Mouse (Mus musculus) heart, embryonic 11.5 days (tissue): ENCODE measurements at regions not wholly inside any gene's neighbourhood (a gene's known extent, or its start where the extent isn't known, plus 50 kb on each side); places are given as distances from the start of the nearest gene placed in this dataset.

Experiments
- ATAC-seq: fragments of 200-750 bp; cut with Nextera tagmentation; replicated peaks from 2 replicates; pipeline ENCODE4 v1.8.0; 2017; ENCODE audit warnings: moderate library complexity; ENCODE audit not compliant: insufficient number of reproducible peaks, low FRiP score, low TSS enrichment
- H3K27ac ChIP-seq: fragments of 300-500 bp; sonication (generic); 2 replicates; pipeline ENCODE4 v1.5.1; 2014; ENCODE audit warnings: mild to moderate bottlenecking, low read depth, low read length
- H3K27me3 ChIP-seq: fragments of 300-500 bp; sonication (generic); 2 replicates; pipeline ENCODE4 v1.6.1; 2014; ENCODE audit warnings: mild to moderate bottlenecking, low read length, mixed read lengths; ENCODE audit not compliant: control insufficient read depth, insufficient read depth
- H3K36me3 ChIP-seq: fragments of 300-500 bp; sonication (generic); 2 replicates; pipeline ENCODE4 v1.6.1; 2014; ENCODE audit warnings: mild to moderate bottlenecking, low read length, moderate library complexity, mixed read lengths; ENCODE audit not compliant: control insufficient read depth, insufficient read depth
- H3K4me1 ChIP-seq: fragments of 300-500 bp; sonication (generic); 2 replicates; pipeline ENCODE4 v1.6.1; 2014; ENCODE audit warnings: low read length; ENCODE audit not compliant: control insufficient read depth, insufficient read depth
- H3K4me2 ChIP-seq: fragments of 300-500 bp; sonication (generic); 2 replicates; pipeline ENCODE4 v1.6.1; 2014; ENCODE audit warnings: mild to moderate bottlenecking, moderate library complexity
- H3K4me3 ChIP-seq: fragments of 300-500 bp; sonication (generic); 2 replicates; pipeline ENCODE4 v1.5.1; 2014; ENCODE audit warnings: low read depth, low read length
- H3K9ac ChIP-seq: fragments of 300-500 bp; sonication (generic); 2 replicates; pipeline ENCODE4 v1.6.1; 2014; ENCODE audit warnings: mild to moderate bottlenecking, low read depth, low read length, moderate library complexity
- H3K9me3 ChIP-seq: fragments of 300-500 bp; sonication (generic); replicated peaks from 2 replicates; pipeline ENCODE4 v1.6.1; 2016; ENCODE audit warnings: low read length; ENCODE audit not compliant: control insufficient read depth
- WGBS: fragments of 180-500 bp; shearing (Covaris S2); extraction: QIAGEN DNeasy Blood & Tissue Kit; methylation state at CpG from one replicate; pipeline ENCODE4 v1.1.7; 2014; ENCODE audit not compliant: insufficient replicate concordance; 5-methylcytosine and 5-hydroxymethylcytosine counted together

DNA sequence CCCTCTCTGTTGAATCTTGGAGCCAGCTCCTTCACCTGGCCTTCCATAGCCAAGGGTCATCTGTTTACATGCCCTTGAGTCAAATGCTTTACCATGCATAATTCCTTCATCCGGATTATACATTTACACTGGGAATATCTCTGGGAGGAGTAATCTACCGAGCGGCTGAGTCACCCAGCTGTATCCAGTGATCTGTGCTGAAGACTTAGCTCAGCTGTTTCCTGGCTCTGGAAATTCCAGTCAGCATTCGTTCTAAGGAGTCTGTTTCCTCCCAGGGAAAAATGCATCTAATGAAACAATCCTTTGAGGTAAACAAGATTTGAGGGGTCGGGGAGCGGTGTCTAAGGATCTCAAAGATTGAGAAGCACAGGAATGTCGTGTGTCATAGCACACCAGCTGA is 276.9 kb downstream of the Rps24 start:
- Histone ChIP-seq H3K4me2 (no peak overlapping the region), H3K27ac (no peak overlapping the region), H3K4me3 (no peak overlapping the region), H3K9ac (no peak overlapping the region), H3K4me1 (no peaks in the 10 kb centered on the region), H3K27me3 (no peaks in the 10 kb centered on the region), H3K36me3 (no peaks in the 10 kb centered on the region), H3K9me3 (no peaks in the 10 kb centered on the region)
- no peak for ATAC-seq
- 59% methylated on average over 7 of the region's 7 CpGs for WGBS

DNA sequence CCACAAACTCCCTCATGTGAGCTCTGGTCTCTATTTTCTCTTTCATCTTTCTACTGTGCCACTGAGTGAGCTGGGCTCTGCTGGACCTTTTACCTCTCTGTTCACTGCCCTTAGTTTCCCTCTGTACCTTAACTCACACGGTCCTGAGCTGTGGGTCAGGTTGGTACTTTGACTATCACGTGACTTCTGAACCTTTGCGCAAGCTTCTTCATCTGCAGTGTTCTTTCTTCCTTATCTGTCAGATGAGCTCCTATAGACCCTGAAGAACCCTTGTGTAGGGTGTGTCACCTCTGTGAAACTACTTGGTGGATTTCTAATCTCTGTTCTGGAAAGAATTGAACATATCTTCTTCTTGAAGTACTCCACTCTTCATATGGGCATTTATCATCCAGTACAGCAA is 279.3 kb downstream of the Rps24 start:
- no peak for ATAC-seq
- 67% methylated on average over 3 of the region's 3 CpGs for WGBS
- Histone ChIP-seq H3K27ac (no peak overlapping the region), H3K36me3 (no peaks in the 10 kb centered on the region), H3K4me3 (no peak overlapping the region), H3K27me3 (no peaks in the 10 kb centered on the region), H3K4me1 (peaks cover 6% of the 10 kb centered on the region), H3K9me3 (no peaks in the 10 kb centered on the region), H3K9ac (no peak overlapping the region), H3K4me2 (no peak overlapping the region)

DNA sequence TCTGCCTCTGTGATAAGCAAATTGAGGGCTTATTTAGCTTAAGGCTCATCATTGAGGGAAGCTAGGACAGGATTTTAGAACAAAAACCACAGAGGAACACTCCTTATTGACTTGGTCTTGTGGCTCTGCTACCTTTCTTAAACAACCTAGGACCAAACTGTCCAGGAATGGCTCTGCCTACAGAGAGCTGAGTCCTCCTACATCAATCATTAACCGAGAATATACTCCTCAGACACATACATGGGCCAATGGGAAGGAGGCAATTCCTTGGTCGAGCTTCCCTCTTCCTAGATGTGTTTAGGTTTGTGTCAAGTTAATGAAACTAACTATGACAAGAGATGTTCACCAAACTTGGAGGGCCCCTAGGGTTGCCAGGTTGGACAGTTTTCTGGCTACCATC is 279.8 kb downstream of the Rps24 start:
- no peaks in the 10 kb centered on the region for H3K9me3 ChIP-seq
- H3K4me1 ChIP-seq = peaks cover 6% of the 10 kb centered on the region
- H3K4me2 ChIP-seq = no peak overlapping the region
- no peak for ATAC-seq
- no peak overlapping the region for H3K9ac ChIP-seq
- H3K4me3 ChIP-seq = no peak overlapping the region
- no peaks in the 10 kb centered on the region for H3K27me3 ChIP-seq
- H3K36me3 ChIP-seq = no peaks in the 10 kb centered on the region
- WGBS = 58% methylated on average over 2 of the region's 2 CpGs
- H3K27ac ChIP-seq = no peak overlapping the region

DNA sequence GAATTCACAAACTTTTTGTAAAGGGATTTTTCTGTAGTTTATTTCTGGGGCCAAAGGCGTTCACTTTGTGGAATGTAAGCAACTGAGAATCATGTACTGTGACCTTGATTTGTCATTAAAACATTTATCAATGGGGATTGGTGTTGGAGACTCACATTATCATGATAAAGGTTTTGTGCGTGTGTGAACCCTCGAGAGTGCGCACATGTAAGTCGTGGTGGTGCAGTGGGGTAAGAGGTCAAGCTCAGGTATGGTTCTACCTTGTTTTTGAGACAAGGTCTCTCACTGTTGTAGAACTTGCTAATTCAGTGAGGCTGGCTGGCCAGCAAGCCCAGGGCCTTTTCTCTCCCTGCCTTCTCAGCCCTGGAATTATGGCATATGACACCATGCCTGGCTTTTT is 280.4 kb downstream of the Rps24 start:
- Histone ChIP-seq H3K9ac (no peak overlapping the region), H3K27ac (no peak overlapping the region), H3K4me2 (no peak overlapping the region), H3K4me3 (no peak overlapping the region), H3K36me3 (no peaks in the 10 kb centered on the region), H3K4me1 (peaks cover 6% of the 10 kb centered on the region), H3K9me3 (no peaks in the 10 kb centered on the region), H3K27me3 (no peaks in the 10 kb centered on the region)
- no peak for ATAC-seq
- WGBS = 78% methylated on average over 5 of the region's 5 CpGs

DNA sequence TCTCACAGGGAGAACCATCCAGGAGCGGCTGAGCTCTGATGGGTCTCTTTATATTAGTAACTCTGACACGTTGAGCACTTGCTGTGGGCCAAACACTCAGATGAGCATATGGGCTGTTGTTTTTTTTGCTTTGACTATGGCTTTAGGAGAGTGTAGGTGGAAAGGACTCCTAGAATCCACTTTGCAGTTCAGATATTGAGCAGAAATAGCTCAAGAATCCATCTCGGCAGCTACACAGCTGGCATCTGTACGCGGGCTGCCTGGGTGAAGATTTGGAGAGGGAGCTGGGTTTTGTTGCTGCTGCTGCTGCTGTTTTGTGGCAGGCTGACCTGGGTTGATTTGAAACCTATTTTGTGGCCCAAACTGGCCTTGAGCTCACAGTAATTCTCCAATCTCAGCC is 281.0 kb downstream of the Rps24 start:
- no peak overlapping the region for H3K4me2 ChIP-seq
- H3K27me3 ChIP-seq = no peaks in the 10 kb centered on the region
- H3K4me1 ChIP-seq = peaks cover 6% of the 10 kb centered on the region
- no peak overlapping the region for H3K27ac ChIP-seq
- H3K36me3 ChIP-seq = no peaks in the 10 kb centered on the region
- WGBS = 84% methylated on average over 5 of the region's 5 CpGs
- no peak overlapping the region for H3K9ac ChIP-seq
- H3K9me3 ChIP-seq = no peaks in the 10 kb centered on the region
- no peak for ATAC-seq
- no peak overlapping the region for H3K4me3 ChIP-seq

DNA sequence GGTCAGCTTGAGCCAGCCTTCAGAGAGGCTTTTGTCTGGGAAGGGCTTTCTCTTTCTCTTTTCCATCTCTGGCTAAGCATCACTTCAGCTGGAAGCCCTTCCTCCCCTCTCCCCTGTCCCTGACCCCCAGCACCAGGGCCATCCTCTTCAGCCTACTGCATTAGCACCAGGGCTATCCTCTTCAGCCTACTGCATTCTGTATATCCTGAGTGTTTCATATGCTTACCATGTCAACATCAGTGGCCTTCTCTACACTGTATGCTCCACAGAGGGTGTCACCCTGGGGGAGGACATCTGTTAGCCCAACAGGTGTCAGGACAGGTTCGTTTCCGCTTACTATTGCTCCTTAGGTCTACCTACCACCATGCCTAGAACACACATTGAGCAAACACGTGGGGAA is 282.5 kb downstream of the Rps24 start:
- ATAC-seq = no peak
- peaks cover 6% of the 10 kb centered on the region for H3K4me1 ChIP-seq
- no peak overlapping the region for H3K9ac ChIP-seq
- H3K9me3 ChIP-seq = no peaks in the 10 kb centered on the region
- H3K4me3 ChIP-seq = no peak overlapping the region
- H3K27ac ChIP-seq = no peak overlapping the region
- H3K27me3 ChIP-seq = no peaks in the 10 kb centered on the region
- no peak overlapping the region for H3K4me2 ChIP-seq
- H3K36me3 ChIP-seq = no peaks in the 10 kb centered on the region
- 58% methylated on average over 3 of the region's 3 CpGs for WGBS

DNA sequence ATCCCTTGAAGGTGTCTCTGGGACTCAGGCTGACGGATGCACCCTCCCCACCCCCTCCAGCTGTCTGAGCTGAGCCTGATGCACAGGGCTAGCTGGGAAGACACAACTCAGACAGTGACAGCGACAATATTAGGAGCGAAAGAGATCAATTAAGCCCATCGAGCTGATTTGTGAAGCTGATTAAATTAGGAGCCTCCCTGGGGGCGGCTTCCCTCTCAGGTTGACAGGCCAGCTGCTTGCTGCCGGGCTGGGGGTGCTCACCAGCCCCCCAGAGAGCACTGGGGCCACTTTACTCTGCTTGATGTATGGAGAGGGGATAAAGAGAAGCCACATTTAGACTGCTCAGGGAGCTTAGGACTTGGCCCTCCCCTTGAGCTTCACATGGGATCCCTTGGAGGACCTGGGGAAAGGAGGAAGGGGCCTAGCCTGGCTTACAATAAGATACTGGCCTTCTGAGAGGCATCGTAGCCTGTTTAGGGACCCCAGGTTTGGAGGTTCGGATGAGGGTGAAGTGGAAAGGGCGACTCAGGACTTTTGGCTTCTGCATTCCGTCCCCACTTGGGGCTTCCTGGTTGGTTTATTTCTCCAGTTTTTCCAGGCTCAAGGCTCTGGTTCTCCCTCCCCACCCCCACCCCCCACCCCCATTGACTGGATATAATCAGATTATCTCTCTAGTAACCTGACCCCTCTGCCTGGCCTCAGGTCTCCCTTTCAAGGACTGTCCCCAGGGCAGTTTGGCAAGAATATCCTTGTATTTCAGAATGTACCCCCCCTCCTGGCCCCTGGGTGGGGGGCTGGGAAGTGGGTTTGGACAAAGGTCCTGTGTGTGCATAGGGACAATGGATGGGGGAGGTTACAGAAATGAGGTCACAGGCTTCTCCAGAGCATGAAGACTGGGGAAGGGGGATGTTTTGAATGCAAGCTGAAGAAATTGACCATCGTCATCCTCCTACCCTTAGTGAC is 283.4 kb downstream of the Rps24 start:
- WGBS = 27% methylated on average over 11 of the region's 11 CpGs
- no peaks in the 10 kb centered on the region for H3K36me3 ChIP-seq
- H3K9ac ChIP-seq = no peak overlapping the region
- no peak overlapping the region for H3K4me2 ChIP-seq
- H3K27me3 ChIP-seq = no peaks in the 10 kb centered on the region
- peaks cover 6% of the 10 kb centered on the region for H3K4me1 ChIP-seq
- H3K4me3 ChIP-seq = no peak overlapping the region
- no peak for ATAC-seq
- H3K27ac ChIP-seq = no peak overlapping the region
- no peaks in the 10 kb centered on the region for H3K9me3 ChIP-seq

DNA sequence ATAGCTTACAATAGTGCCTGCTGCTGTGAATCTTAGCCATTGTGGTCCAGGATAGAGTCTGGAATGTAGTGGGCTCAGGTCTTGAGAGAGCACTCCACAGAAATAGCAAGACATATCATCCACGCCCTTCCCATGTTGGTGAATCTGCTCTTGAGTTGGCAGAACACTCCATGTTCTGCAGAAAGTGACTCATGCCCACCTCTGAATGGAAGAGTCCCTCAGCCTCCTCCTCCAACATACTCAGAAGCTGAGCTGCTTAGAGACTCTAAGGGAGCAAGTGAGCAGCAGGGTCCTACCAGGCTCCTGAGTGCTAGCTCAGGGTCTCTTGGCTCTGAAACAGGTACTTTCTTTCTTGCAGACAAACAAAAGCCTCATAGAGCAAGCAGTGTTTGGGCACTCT is 284.7 kb downstream of the Rps24 start:
- Histone ChIP-seq H3K27me3 (no peaks in the 10 kb centered on the region), H3K4me1 (peaks cover 6% of the 10 kb centered on the region), H3K4me3 (no peak overlapping the region), H3K9me3 (no peaks in the 10 kb centered on the region), H3K9ac (no peak overlapping the region), H3K36me3 (no peaks in the 10 kb centered on the region), H3K4me2 (no peak overlapping the region), H3K27ac (no peak overlapping the region)
- WGBS = 61% methylated on average over 1 of the region's 1 CpGs
- ATAC-seq = no peak

DNA sequence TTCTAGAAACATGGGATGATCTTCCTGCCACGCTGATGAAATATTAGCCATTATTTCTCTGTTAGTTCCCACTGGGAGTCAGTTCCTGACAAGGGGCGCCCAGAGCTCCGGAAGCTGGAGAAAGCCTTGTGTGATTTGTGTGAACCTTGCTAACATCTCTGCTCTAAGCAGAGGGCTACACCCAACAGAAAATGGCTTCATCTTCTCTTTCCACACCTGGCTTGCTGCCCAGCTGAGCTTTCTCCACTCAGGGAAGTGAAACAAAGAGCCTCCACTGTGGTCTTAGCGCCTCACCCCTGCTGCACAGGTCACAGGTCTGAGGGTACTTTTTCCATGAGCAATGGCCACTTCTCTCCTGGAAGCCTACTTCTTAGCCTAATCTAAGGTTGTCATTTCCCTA is 285.2 kb downstream of the Rps24 start:
- no peak for ATAC-seq
- Histone ChIP-seq H3K4me3 (no peak overlapping the region), H3K36me3 (no peaks in the 10 kb centered on the region), H3K4me2 (no peak overlapping the region), H3K9me3 (no peaks in the 10 kb centered on the region), H3K4me1 (peaks cover 6% of the 10 kb centered on the region), H3K27ac (no peak overlapping the region), H3K9ac (no peak overlapping the region), H3K27me3 (no peaks in the 10 kb centered on the region)
- 71% methylated on average over 4 of the region's 4 CpGs for whole genome bisulfite sequencing
